Mouse (Mus musculus): ENCODE data around the gene Mavs.

Gene Mavs

DNA sequence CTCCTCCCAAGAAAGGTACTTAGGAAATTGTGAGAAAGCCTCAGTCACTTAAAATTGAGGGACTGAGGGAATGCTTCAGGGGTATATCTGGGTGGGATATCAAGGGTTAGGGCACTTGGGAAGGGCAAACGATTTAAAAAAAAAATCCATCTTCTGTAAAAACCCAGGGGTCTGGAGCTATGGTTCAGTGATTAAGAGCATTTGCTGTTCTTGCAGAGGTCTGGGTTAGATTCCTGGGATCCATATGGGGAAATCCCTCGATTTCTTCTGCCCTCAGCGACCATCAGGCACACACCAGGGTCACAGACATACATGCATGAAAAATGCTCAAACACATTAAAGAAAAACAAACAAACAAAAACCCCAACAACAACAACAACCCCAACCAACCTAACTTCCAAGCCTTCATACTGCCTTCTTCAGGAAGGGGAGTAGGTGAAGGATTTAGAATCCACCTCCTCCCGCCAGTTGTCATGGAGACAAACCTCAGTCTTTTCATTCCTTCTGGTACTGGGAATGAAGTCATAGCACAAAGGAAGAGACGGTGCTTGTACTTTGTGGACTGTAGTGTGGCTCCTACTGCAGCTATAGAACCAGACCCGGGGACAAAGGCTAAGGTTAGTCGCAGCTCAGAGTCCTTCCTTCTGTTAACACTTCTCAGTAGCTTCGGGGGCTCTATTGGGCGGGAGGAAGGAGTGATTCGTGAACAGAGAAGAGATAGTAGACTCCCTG, 27.8 kb downstream of the Mavs start:
- DNase-seq (ENCODE audit: low read depth, low spot score), result peak; percentile 73

DNA sequence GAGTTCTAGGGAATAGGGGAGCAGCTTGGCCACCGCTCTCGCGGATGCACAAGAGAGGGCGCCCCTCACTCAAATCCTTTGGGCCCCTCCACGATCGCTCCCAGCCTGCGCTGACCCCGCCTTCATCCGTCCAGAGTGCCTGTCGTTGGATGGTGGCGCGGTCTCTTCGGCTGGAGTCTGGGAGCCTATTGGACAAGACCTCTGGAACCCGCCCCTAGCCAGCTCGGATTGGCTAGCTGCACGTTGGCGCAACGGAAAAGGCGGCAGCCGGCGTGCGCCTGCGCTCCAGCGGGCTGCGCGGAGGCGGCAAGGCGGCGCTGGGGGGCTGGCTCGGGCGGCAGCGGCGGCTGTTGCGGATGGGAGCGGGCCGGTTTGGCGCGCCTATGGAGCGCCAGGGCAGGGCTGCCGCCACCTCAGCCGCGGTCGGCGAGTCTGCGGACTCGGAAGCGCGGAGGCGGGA, 28.4 kb downstream of the Mavs start, which contains the start of gene Pank2:
Gene Pank2 (plus strand): TSS at position 283 of the 460 bp plus-strand sequence.
- DNase-seq (ENCODE audit: low read depth, low spot score), result peak; percentile 97

DNA sequence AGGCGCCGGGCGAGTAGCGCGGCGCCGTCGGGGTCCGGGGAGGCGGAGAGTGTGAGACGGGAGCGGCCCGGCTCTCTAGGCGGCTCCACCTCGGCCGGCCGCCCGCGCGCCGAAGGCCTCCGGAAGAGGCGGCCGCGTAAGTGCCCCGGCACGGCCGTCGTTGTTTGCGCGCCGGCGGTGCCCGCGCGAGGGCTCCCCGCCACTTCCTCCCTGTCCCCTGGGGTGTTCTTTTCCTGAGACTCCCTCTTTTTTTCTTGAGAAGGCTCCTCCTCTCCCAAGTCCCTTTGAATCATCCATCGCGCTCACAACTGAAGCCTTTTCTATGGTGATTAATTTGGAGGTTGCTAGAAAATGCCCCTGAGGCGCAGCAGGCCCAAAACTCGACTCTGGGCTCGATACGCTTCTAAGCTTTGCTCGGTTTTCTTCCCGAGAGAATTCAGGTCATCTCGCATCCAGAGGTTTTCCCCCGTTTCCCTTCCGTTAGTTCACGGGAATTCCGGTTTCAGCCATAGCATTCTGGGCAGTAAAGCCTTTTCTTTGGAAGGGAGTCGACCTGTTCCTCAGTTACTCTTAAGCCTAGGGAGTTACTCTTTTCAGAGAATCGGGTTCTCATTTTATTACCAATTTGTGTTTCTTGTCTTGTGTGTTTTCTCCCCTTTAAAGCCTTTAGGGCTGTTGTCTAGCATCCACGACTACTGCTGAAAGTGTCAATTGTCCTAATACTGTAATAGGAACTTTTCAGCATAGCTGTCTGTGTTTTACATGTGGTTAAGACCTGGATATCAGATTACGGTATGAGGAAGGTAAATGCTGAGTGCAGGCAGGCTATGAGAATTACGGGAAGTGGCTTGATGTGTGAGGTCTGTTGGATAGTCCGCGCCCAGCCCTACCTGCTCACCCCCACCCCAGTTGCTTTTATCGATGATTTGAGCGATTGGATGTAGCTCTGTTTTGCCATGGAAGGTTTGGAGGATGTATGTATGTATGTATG, 29.1 kb downstream of the Mavs start:
- DNase-seq (ENCODE audit: low read depth, low spot score), result peak; percentile 42

DNA sequence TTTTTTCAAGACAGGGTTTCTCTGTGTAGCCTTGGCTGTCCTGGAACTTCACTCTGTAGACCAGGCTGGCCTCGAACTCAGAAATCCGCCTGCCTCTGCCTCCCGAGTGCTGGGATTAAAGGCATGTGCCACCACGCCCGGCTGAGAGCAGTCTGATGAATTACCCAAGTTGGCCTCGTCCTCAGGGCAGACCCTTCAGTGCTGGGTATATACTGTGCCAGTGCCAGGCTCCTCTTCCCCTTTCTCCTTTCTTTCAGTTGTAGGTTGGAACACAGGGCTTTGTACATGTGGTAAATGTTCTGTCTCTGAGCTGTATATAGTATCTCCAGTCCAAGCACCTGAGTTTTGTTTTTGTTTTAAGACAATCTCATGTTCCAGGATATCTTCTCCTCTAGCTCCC, 30.2 kb downstream of the Mavs start:
- DNase-seq (ENCODE audit: low read depth, low spot score), result no peak

DNA sequence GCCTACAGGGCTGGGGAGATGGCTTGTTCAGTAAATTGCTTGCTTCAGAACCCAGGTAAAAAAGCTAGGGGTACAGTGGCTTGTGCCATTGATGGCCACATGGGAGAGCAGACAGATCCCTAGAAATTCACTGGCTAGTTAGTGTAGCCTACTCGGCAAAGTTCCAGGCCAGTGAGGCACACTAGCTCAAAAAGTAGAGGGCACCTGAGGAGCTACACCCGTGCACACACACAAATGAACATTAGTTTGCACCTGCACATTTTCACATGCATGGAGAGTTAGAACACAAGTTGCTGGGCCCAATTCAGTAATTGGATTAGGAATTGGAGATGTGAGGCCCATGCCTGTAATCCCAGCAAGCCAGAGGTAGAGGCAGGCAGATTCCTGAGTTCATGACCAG, 31.2 kb downstream of the Mavs start:
- no peak for DNase-seq (ENCODE audit: low read depth, low spot score)

DNA sequence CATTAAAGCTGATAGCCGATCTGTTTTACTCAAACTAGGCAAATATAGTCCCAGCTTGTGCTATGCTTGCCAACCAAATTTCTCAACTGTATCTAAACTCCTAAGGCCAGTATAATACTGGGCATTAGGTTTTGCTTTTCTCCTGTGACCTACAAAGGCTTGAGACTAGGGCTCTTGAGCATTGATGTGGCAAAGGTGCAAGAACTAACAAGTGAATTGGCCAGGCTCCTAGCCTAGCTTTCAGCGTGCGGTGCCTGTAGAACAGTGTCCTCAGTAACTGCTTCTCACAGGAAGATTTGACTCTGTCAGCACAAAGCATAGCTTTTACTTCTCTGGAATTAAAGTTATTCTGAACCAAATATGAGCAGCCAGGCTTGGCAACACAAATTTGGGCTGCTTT, 41.6 kb downstream of the Mavs start:
- no peak for DNase-seq (ENCODE audit: low read depth, low spot score)

DNA sequence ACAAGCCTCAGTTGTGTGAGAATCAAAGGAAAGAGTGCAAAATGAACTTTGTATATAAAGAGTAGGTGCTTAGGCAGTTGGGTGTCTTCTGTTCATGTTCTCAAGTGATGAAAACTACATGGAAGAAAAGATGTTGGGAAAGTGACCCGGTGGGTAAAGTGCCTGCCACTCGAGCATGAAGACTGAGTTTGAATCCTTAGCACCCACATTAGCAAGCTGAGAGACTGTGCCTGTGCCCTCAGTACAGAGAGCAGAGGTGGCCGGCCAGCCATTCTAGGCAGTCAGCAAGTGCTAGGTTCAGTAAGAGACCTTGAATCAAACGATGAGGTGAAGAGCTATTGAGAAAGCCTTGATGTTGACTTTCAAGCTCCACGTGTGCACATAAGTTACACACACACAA, 42.9 kb downstream of the Mavs start:
- no peak for DNase-seq (ENCODE audit: low read depth, low spot score)

DNA sequence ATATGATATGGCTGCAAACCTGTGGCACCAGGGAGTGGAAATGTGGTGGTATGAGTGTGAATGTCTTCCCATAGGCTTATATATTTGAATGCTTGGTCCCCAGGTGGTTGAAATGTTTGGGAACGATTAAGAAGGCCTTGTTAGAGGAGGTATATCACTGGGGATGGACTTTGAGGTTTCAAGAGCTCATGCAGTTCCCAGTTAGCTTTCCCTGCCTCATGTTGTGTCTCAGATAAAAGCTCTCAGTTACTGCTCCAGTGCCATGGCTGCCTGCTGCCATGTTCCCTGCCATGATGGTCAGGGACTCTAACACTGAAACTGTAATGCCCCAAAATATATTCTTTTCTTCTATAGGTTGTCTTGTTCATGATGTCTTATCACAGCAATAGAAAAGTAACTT, 47.7 kb downstream of the Mavs start:
- DNase-seq (ENCODE audit: low read depth, low spot score), result no peak

DNA sequence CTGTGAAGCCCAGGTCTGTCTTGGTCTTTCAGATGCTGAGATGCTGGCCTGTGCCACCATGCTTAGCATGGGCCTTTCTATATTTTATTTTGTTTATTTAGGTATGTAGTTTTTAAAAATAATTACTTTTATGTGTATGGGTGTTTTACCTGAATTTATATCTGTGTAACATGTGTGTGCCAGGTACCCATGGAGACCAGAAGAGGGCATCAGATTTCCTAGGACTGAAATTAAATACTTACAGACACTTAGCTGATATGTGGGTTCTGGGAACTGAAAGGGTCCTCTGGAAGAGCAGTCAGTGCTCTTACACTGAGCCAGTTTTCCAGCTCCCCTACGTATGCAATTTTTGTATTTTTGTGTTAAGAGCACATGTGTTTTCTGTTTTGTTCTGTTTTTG, 52.4 kb downstream of the Mavs start:
- no peak for DNase-seq (ENCODE audit: low read depth, low spot score)

DNA sequence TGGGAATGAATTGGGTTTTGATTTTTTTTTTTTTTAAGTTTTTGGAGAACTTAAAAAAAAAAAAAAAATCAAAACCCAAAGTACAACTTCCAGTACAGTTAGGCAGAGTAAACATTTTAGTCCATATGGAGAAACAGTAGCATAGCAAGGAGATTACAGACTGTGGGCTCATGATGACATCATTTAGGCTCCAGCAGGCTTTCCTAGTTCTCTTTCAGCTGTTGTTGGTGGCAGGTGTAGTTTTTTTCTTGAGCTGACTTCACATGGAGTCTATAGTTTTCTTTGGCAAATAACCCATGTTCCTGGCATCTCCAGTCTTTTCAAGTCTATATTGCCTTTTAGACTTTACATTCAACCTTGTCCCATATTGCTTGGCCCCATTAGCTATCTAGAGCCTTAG, 56.8 kb downstream of the Mavs start:
- no peak for DNase-seq (ENCODE audit: low read depth, low spot score)

DNA sequence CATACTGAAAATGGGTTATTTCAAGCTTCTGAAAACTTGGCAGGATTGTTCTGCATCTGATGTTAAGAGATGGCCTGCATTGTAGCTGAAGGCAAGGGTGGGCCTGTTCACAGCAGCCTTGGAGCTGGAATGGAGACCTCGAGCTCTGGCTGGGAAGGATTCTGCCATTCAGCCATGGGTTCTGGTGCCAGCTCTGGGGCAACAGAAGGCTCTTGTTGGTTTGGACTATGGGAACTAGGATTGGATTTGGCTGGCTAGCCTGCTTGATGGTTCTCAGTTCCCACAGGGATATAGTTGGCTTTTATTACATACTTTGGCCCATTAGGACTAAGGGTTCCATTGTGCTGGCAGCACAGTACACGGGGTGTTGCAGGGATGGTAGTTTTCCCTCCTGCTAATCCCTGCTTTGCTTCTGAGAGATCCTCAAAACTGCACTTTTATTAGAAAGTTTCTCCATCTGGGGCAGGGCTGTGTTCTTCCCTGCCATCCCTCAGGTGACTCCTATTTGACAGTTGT, 62.9 kb downstream of the Mavs start:
- no peak for DNase-seq (ENCODE audit: low read depth, low spot score)
